Mouse (Mus musculus): ENCODE results near the gene Mtch1. TPM values are rescaled to one million over a fixed set of nuclear protein-coding genes. Genes with fewer than 3 reads are reported as not detected.

Mtch1 gene
- polyA plus RNA-seq, 1 experiment from 2014 or later, result 368 TPM

DNA sequence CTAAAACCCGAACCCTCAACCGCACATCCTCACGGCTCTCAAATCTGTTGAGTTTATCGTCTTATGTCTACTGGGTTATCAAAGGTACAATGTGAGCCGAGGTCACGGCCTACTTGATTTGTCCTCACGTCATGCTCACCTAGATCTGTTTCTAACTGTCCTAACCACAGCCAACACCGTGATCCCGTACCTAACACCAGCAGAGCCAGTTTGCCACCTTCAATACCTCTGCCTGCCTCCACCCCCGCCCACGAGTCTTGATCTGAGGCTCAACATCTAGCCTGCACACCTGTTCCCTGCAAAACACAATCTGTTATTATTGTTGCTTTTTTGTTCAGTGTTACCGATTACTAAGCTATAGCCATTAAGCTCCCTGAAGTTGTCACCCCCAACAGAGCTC, 2.5 kb downstream of the Mtch1 start:
- Histone ChIP-seq H3K9ac (replicated peaks) (no peak overlapping the region), H3K4me1 (replicated peaks) (peaks cover 52% of the 10 kb centered on the region), H3K4me2 (0 out of 2 replicates have a peak overlapping the region, but pooled peaks have one; percentile 73), H3K9me3 (no peaks in the 10 kb centered on the region), H3K27ac (no peak overlapping the region), H3K27me3 (no peaks in the 10 kb centered on the region), H3K36me3 (peaks cover 37% of the 10 kb centered on the region), H3K4me3 (replicated peaks) (no peak overlapping the region)
- no peak for ATAC-seq (ENCODE audit: insufficient number of reproducible peaks, insufficient read depth, low FRiP score, low TSS enrichment, low read depth)
- 90% methylated on average over 12 of the region's 12 CpGs for WGBS

DNA sequence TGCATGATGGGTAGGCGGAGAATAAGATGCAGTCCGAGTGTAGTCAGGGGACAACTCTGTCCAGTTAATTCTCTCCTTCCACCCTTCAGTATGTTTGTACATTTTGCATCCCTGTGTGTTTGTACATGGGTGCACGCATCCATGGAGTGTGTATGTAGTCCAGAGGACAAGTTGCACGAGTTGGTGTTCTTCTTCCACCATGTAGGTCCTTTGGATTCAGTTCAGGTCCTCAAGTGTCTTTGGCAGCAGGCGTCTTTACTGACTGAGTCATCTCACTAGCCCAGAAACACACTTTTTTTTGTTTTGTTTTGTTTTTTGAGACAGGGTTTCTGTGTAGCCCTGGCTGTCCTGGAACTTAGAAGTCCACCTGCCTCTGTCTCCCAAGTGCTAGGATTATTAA, 4.5 kb downstream of the Mtch1 start:
- WGBS, result 90% methylated on average over 5 of the region's 5 CpGs
- H3K27ac ChIP-seq, result no peak overlapping the region
- H3K27me3 ChIP-seq, result no peaks in the 10 kb centered on the region
- no peaks in the 10 kb centered on the region for H3K9me3 ChIP-seq
- no peak overlapping the region for H3K4me2 ChIP-seq
- no peak for ATAC-seq (ENCODE audit: insufficient number of reproducible peaks, insufficient read depth, low FRiP score, low TSS enrichment, low read depth)
- no peak overlapping the region for H3K4me3 ChIP-seq (replicated peaks)
- H3K9ac ChIP-seq (replicated peaks), result no peak overlapping the region
- peaks cover 47% of the 10 kb centered on the region for H3K4me1 ChIP-seq (replicated peaks)
- H3K36me3 ChIP-seq, result peaks cover 57% of the 10 kb centered on the region

DNA sequence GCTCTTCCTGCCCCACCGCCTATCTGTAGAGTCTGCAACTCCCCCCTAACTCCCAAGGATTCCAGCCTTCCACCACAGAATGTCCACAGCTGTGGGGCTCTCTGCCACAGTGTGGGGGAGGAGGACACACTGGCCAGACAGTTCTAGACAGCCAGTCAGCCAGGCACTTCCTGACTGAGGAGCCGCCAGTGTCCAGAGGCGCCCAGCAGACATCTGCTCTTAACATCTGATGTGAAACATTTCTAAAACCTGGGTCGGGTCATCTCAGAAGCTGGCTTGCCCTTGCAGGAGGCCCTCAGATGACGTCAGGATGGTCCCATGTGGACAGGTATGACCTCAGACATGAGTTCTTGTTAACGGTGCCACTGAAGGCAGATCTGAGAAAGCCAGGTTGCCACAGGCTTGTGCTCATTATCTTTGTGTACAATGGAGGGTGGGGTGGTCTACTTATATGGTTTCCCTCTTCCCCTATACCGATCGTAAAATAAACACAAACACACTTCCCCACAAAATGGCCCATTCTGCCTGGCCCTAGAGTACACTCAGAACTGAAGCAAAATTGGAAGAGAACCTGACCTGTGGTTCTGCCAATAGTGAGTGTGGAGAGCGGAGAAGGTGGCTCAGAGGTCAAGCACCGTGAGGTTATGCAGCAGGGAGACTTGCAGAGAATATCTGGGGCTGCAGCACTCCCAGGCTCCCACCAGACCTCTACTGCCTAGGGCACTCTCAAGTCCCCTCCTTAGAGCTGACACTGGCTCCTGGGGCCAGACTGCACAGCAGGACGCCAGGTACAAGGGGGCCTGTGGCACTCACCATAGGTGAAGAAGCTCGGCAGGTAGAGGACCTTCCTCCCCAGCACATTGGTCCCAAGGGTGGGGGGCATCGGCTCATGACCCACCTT, 5.5 kb downstream of the Mtch1 start:
- H3K9me3 ChIP-seq, result no peaks in the 10 kb centered on the region
- peaks cover 45% of the 10 kb centered on the region for H3K4me1 ChIP-seq (replicated peaks)
- H3K36me3 ChIP-seq, result peaks cover 67% of the 10 kb centered on the region
- H3K4me2 ChIP-seq, result peak overlapping the region; percentile 27; the same call in 1 of the 2 replicates
- WGBS, result 40% methylated on average over 13 of the region's 13 CpGs
- peak; percentile 52 for ATAC-seq (ENCODE audit: insufficient number of reproducible peaks, insufficient read depth, low FRiP score, low TSS enrichment, low read depth)
- H3K4me3 ChIP-seq (replicated peaks), result no peak overlapping the region
- H3K9ac ChIP-seq (replicated peaks), result peak overlapping the region; percentile 28; the same call in 1 of the 2 replicates
- peak overlapping the region; percentile 90 for H3K27ac ChIP-seq
- no peaks in the 10 kb centered on the region for H3K27me3 ChIP-seq

DNA sequence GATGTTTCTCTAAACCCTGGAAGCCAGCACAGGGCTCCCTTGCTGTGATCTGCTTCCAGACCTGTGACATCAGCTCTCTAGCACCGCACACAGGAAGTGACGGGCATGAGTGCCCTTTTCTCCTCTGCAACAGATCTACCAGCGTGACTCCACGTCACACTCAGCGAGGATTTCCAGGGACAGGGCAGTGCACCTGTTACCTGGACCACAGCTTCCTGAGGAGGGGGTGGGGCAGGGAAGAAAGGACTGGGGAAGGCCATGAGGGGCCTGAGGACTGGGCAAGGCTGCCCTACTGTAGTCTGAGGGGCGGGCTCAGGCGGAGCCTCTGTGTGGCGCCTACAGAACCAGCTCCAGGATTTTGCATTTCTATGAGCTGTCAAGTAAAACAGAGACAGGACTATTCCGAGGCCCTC, 6.1 kb downstream of the Mtch1 start:
- ATAC-seq (ENCODE audit: insufficient number of reproducible peaks, insufficient read depth, low FRiP score, low TSS enrichment, low read depth), result peak; percentile 13
- Histone ChIP-seq H3K27me3 (no peaks in the 10 kb centered on the region), H3K4me2 (peak overlapping the region; percentile 27), H3K4me1 (replicated peaks) (peaks cover 44% of the 10 kb centered on the region), H3K4me3 (replicated peaks) (no peak overlapping the region), H3K36me3 (peaks cover 74% of the 10 kb centered on the region), H3K9ac (replicated peaks) (no peak overlapping the region), H3K27ac (peak overlapping the region; percentile 90), H3K9me3 (no peaks in the 10 kb centered on the region)
- WGBS, result 24% methylated on average over 9 of the region's 9 CpGs

DNA sequence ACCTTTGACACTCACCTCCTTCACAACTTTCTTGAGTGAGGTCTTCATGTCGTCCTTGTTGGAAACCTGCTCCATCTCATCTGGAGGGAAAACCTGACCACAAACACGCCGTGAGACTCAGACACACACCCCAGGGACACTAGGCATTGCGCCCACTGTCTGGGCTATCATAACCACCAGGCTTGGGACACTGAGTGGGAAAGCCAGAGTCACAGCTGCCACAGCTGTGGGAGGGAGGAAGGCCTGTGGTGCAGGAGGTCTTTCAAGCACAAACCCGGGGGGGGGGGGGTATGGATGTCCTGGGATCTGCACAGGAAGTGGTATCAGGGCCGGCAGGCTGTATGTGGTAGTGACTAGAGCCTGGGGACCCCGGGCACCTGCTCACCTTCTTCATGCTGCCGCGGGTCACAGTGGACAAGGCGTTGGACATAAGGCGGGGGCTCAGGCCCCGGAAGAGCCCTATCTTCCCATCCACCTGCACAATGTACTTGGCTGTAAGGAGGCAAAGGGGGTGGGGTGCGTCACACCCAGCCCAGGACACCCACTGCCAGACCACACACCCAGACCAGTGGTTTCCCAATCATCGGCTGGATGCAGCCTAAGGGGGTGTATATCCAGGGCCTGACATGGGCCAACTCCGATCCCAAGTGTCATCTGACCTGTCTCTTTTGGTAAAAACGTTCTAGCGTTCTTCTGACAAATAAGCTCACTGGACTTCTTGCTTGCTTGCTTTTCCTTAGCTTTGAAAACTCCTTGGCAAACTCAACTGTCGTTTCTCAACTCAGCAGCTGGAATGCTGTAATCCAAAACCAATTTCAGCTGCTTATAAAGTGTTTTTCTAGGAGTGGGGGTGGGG, 7.1 kb downstream of the Mtch1 start:
- 79% methylated on average over 18 of the region's 18 CpGs for WGBS
- H3K4me1 ChIP-seq (replicated peaks), result peaks cover 35% of the 10 kb centered on the region

DNA sequence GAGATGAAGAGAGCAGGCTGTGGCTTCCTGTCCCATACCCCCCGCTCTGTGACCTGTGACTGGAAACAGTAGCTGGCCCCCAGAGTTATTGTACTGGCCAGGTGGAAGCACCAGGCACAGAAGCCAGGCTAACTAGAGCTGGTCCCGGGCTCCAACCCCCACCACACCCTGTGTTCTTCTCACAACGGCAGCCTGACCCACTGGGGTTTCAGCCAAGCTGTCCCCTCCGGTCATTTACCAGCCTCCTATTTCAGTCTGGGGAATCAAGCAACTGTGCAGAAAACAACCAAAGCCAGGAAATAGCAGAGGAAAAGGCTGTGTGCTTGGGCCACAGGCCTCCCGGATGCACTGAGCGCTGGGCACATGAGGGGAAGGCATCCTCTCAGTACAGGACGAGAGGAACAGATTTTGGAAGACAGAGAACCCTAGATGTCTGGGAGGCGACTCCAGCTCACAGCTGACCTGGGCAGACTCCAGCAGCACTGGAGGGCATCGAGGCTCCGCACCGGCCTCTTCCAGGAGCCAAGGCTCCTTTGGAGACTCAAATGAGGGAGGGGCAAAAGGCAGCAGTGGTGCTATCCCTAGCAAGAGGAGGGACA, 8.5 kb downstream of the Mtch1 start:
- Histone ChIP-seq H3K4me3 (replicated peaks) (no peak overlapping the region), H3K9ac (replicated peaks) (no peak overlapping the region), H3K4me2 (no peak overlapping the region), H3K4me1 (replicated peaks) (peaks cover 31% of the 10 kb centered on the region), H3K9me3 (no peaks in the 10 kb centered on the region), H3K27ac (peak overlapping the region; percentile 12; the same call in 1 of the 2 replicates), H3K27me3 (no peaks in the 10 kb centered on the region), H3K36me3 (peaks cover 89% of the 10 kb centered on the region)
- no peak for ATAC-seq (ENCODE audit: insufficient number of reproducible peaks, insufficient read depth, low FRiP score, low TSS enrichment, low read depth)
- WGBS, result 88% methylated on average over 11 of the region's 11 CpGs

More for the DNA sequence above, 7.1 kb downstream of the Mtch1 start:
- H3K4me2 ChIP-seq, result peak overlapping the region; percentile 27
- H3K9ac ChIP-seq (replicated peaks), result peak overlapping the region; percentile 37; the same call in 1 of the 2 replicates
- peaks cover 83% of the 10 kb centered on the region for H3K36me3 ChIP-seq
- H3K4me3 ChIP-seq (replicated peaks), result no peak overlapping the region
- H3K9me3 ChIP-seq, result no peaks in the 10 kb centered on the region
- H3K27ac ChIP-seq, result peak overlapping the region; percentile 90
- H3K27me3 ChIP-seq, result no peaks in the 10 kb centered on the region
- peak; percentile 29; the same call in 1 of the 2 replicates for ATAC-seq (ENCODE audit: insufficient number of reproducible peaks, insufficient read depth, low FRiP score, low TSS enrichment, low read depth)

DNA sequence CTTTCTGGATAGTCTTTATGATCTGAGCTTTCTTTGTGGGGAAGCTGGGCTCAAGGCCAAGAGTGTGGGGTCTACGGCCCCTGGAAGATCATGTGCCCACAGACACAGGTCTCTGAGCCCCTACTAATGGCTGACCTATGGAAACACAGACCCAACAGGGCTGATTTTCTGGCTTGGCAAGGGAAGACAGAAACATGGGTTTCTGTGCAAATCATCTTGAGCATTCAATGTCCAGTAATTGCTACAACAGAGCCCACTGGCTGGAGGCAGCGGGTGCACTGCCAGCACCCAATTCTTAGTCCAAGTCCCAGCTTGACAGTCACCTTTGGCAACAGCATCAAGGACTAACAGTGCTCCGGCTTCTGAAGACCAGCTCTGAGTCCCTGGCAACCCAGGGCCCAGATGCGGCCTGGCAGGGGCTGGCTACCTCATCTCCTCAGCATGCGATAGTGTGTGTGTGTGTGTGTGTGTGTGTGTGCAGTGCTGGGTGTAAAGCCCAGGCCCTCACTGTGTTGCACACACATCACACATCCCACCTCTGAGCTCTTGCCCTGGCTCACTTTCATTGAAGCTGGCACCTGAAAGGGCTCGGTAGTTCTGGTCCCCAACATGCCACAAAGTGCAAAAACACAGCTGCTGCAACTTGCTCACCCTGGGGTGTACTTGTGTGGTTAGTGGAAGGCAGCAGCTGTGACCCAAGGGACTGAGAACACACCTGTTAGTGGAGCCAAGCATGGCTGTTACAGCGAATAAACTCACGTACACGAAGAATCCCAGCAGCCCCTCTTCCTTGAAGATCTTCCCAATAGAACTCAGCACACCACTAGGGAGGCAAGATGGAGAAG, 9.5 kb downstream of the Mtch1 start:
- no peaks in the 10 kb centered on the region for H3K27me3 ChIP-seq
- no peak overlapping the region for H3K27ac ChIP-seq
- no peak overlapping the region for H3K4me2 ChIP-seq
- 91% methylated on average over 9 of the region's 9 CpGs for WGBS
- no peak overlapping the region for H3K4me3 ChIP-seq (replicated peaks)
- no peak for ATAC-seq (ENCODE audit: insufficient number of reproducible peaks, insufficient read depth, low FRiP score, low TSS enrichment, low read depth)
- no peak overlapping the region for H3K9ac ChIP-seq (replicated peaks)
- no peaks in the 10 kb centered on the region for H3K9me3 ChIP-seq
- peaks cover 89% of the 10 kb centered on the region for H3K36me3 ChIP-seq
- H3K4me1 ChIP-seq (replicated peaks), result peaks cover 30% of the 10 kb centered on the region

DNA sequence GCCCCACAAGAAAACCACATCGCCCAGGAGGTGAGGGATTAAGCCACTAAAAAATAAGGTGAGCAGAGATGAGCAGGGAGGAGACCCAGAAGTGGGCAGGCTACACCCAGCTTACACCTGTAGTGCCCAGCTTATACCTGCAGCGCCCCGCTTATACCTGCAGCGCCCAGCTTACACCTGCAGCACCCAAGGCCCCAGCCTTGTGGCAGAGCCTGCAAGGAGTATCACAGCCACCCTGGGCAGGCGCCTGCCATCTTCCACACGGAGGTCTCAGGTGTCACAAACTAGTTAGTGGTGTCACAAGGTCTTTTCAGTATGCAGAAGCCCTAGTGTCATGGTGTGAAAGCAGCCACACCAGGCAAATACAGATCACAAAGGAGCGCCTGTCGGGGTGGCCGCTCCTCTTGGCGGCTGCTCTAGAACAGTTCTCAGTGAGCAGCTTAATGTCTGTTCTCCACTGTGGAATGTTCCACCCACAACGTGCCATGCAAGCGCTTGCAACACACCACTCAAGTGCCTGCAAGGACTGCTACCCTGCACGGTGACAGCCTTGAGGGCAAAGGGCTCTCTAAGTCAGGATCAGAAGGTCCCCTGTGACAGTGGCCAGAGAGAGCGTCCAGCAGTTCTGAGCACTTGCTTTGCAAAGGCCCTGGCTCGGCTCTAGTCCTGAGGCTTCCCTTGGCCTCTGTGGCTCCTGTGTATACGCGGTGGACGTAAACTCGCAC, 11.3 kb downstream of the Mtch1 start:
- Histone ChIP-seq H3K4me2 (no peak overlapping the region), H3K9ac (replicated peaks) (no peak overlapping the region), H3K36me3 (peaks cover 93% of the 10 kb centered on the region), H3K9me3 (no peaks in the 10 kb centered on the region), H3K27ac (no peak overlapping the region), H3K4me3 (replicated peaks) (no peak overlapping the region), H3K4me1 (replicated peaks) (peaks cover 12% of the 10 kb centered on the region), H3K27me3 (no peaks in the 10 kb centered on the region)
- no peak for ATAC-seq (ENCODE audit: insufficient number of reproducible peaks, insufficient read depth, low FRiP score, low TSS enrichment, low read depth)
- WGBS, result 93% methylated on average over 19 of the region's 19 CpGs

DNA sequence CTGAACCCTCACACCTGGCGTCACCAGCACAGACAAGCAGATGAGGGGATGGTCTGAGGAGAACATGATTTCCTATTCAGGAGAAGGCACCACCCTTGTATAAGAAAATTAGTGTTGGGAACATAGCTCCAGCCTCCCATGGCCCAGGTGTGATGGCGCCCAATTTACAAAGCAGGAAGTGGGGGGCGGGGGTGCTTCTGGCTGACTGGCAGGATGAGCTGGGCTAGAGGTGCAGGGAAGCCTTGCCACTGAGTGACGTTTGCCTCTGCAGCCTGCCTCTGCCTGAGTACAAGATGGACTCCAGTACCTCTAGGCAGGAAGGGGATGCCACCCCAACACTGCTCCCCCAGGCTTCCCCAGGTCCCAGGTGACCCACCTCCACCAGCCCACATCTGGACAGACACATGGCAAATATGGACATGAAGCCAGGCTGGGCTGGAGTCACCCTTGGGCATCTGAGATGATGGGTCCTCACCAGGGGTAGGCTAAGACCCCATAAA, 15.5 kb downstream of the Mtch1 start:
- Histone ChIP-seq H3K4me2 (no peak overlapping the region), H3K9ac (replicated peaks) (peak overlapping the region; percentile 37; the same call in 1 of the 2 replicates), H3K27me3 (peaks cover 13% of the 10 kb centered on the region), H3K9me3 (no peaks in the 10 kb centered on the region), H3K36me3 (peaks cover 73% of the 10 kb centered on the region), H3K27ac (no peak overlapping the region), H3K4me3 (replicated peaks) (no peak overlapping the region), H3K4me1 (replicated peaks) (peaks cover 1% of the 10 kb centered on the region)
- WGBS, result 73% methylated on average over 4 of the region's 4 CpGs
- ATAC-seq (ENCODE audit: insufficient number of reproducible peaks, insufficient read depth, low FRiP score, low TSS enrichment, low read depth), result no peak
